In genomic region chr16:93975430-93975829, GRCm38 (mm10) we compare ENCODE assay signal across 29 mouse cellular contexts. TPM values are rescaled to one million over a fixed set of nuclear protein-coding genes. Genes with fewer than 3 reads are reported as not detected.
DNase-seq lines count a peak whose midpoint lies in the region; ATAC-seq and TF ChIP-seq lines count a peak whose summit lies in the region.
"Had no signal": no experiment of that assay in that cellular context is flagged by ENCODE, and none has a peak within 500 bp of the region (broad histone marks: within the 10 kb centered on the region; RNA-seq: fewer than 3 reads in every experiment).

No protein-coding gene starts in this region.

- H3K9ac ChIP-seq in liver, adult 2 months (ENCODE audit: low read depth, low read length), result no peak overlapping the region
- no peak overlapping the region for H3K9ac ChIP-seq in liver, embryonic 12.5 days
- no peak overlapping the region for H3K9ac ChIP-seq in ES-Bruce4 (ENCODE audit: low read depth, poor library complexity, severe bottlenecking)
- H3K9ac ChIP-seq in forebrain, embryonic 11.5 days (ENCODE audit: low read length), result no peak overlapping the region
- H3K9ac ChIP-seq: embryonic facial prominence, embryonic 13.5 days; limb, embryonic 12.5 days; liver, embryonic 13.5 days; midbrain, embryonic 12.5 days had no signal

- peak; percentile 29; the same call in 1 of the 2 replicates for TF ChIP-seq CTCF in liver, adult 2 months (IDR thresholded peaks at IDR 0.05; ENCODE audit: low read depth, low read length)
- TF ChIP-seq CTCF in ES-Bruce4 (IDR thresholded peaks at IDR 0.05; ENCODE audit: low read depth, low read length), result peak; percentile 62

- 0 out of 2 replicates have a peak, but pooled peaks cover 4% of the 10 kb centered on the region for H3K9me3 ChIP-seq in liver, embryonic 12.5 days (replicated peaks)
- H3K9me3 ChIP-seq in ES-Bruce4 (replicated peaks; ENCODE audit: control insufficient read depth, insufficient read depth, low read length, poor library complexity, severe bottlenecking), result no peaks in the 10 kb centered on the region
- H3K9me3 ChIP-seq in forebrain, embryonic 11.5 days (ENCODE audit: control insufficient read depth, low read length), result no peaks in the 10 kb centered on the region
- H3K9me3 ChIP-seq: embryonic facial prominence, embryonic 13.5 days; heart, embryonic 10.5 days; hindbrain, embryonic 10.5 days; liver, embryonic 13.5 days; midbrain, embryonic 12.5 days had no signal

- H3K27ac ChIP-seq in liver, adult 2 months (replicated peaks; ENCODE audit: insufficient read depth, low read depth, low read length), result no peak overlapping the region
- H3K27ac ChIP-seq in liver, embryonic 12.5 days, result no peak overlapping the region
- H3K27ac ChIP-seq in ES-Bruce4 (ENCODE audit: insufficient read depth, low read length), result no peak overlapping the region
- H3K27ac ChIP-seq in forebrain, embryonic 11.5 days (ENCODE audit: low read depth, low read length), result no peak overlapping the region
- H3K27ac ChIP-seq: embryonic facial prominence, embryonic 13.5 days; gastrocnemius, adult 2 months; heart, embryonic 10.5 days; hindbrain, embryonic 10.5 days; limb, embryonic 12.5 days; liver, embryonic 13.5 days; midbrain, embryonic 12.5 days had no signal

- no peak overlapping the region for H3K4me2 ChIP-seq in liver, embryonic 12.5 days
- H3K4me2 ChIP-seq in forebrain, embryonic 11.5 days (ENCODE audit: low read depth, low read length, severe bottlenecking), result no peak overlapping the region
- H3K4me2 ChIP-seq: embryonic facial prominence, embryonic 13.5 days; limb, embryonic 12.5 days; liver, embryonic 13.5 days; midbrain, embryonic 12.5 days had no signal

- TF ChIP-seq EP300 in ES-Bruce4 (IDR thresholded peaks at IDR 0.05; ENCODE audit: insufficient read depth, low read depth, low read length), result no peak

- H3K27me3 ChIP-seq in liver, adult 2 months (ENCODE audit: control insufficient read depth, insufficient read depth, low read length), result no peaks in the 10 kb centered on the region
- 0 out of 2 replicates have a peak, but pooled peaks cover 4% of the 10 kb centered on the region for H3K27me3 ChIP-seq in liver, embryonic 12.5 days (replicated peaks)
- H3K27me3 ChIP-seq in ES-Bruce4 (ENCODE audit: control insufficient read depth, insufficient read depth, low read length, poor library complexity, severe bottlenecking), result no peaks in the 10 kb centered on the region
- no peaks in the 10 kb centered on the region for H3K27me3 ChIP-seq in forebrain, embryonic 11.5 days (ENCODE audit: control insufficient read depth, insufficient read depth, low read length)
- H3K27me3 ChIP-seq: embryonic facial prominence, embryonic 13.5 days; liver, embryonic 13.5 days; Patski had no signal

- no peaks in the 10 kb centered on the region for H3K79me2 ChIP-seq in liver, adult 2 months (ENCODE audit: control insufficient read depth, insufficient read depth, low read length)

- H3K36me3 ChIP-seq in liver, adult 2 months (ENCODE audit: control insufficient read depth, insufficient read depth, low read length), result no peaks in the 10 kb centered on the region
- no peaks in the 10 kb centered on the region for H3K36me3 ChIP-seq in liver, embryonic 12.5 days
- no peaks in the 10 kb centered on the region for H3K36me3 ChIP-seq in ES-Bruce4 (ENCODE audit: control insufficient read depth, insufficient read depth, low read length, poor library complexity, severe bottlenecking)
- H3K36me3 ChIP-seq in forebrain, embryonic 11.5 days (ENCODE audit: control insufficient read depth, insufficient read depth, low read length), result no peaks in the 10 kb centered on the region
- H3K36me3 ChIP-seq: embryonic facial prominence, embryonic 13.5 days; heart, embryonic 10.5 days; hindbrain, embryonic 10.5 days; limb, embryonic 12.5 days; liver, embryonic 13.5 days; midbrain, embryonic 12.5 days had no signal

- H3K4me1 ChIP-seq in liver, adult 2 months (ENCODE audit: control insufficient read depth, insufficient read depth, low read length), result no peaks in the 10 kb centered on the region
- H3K4me1 ChIP-seq in liver, embryonic 12.5 days, result peaks cover 20% of the 10 kb centered on the region
- H3K4me1 ChIP-seq in ES-Bruce4 (ENCODE audit: control insufficient read depth, insufficient read depth, low read length), result no peaks in the 10 kb centered on the region
- H3K4me1 ChIP-seq in forebrain, embryonic 11.5 days (replicated peaks; ENCODE audit: control insufficient read depth, insufficient read depth, low read length), result no peaks in the 10 kb centered on the region; the same call in 1 of the 2 replicates

- TF ChIP-seq POLR2A in liver, adult 2 months (IDR thresholded peaks at IDR 0.05; ENCODE audit: extremely low read depth, insufficient read depth, low read length), result no peak
- TF ChIP-seq POLR2A in ES-Bruce4 (IDR thresholded peaks at IDR 0.05; ENCODE audit: insufficient read depth, low read length), result no peak

- no peak overlapping the region for H3K4me3 ChIP-seq in liver, adult 2 months (ENCODE audit: insufficient read depth, low read depth, low read length)
- no peak overlapping the region for H3K4me3 ChIP-seq in liver, embryonic 12.5 days
- H3K4me3 ChIP-seq in ES-Bruce4 (ENCODE audit: low read depth, low read length), result peak overlapping the region; percentile 54
- H3K4me3 ChIP-seq in forebrain, embryonic 11.5 days (ENCODE audit: low read depth, low read length), result no peak overlapping the region
- H3K4me3 ChIP-seq: embryonic facial prominence, embryonic 13.5 days; erythroblast, embryonic 14.5 days; gastrocnemius, adult 2 months; heart, embryonic 10.5 days; hindbrain, embryonic 10.5 days; limb, embryonic 12.5 days; liver, embryonic 13.5 days; midbrain, embryonic 12.5 days had no signal

- no peak for DNase-seq in liver, adult 2 months (ENCODE audit: extremely low read depth, low read depth, low spot score)
- DNase-seq in 416B (ENCODE audit: low read depth), result peak; percentile 13
- DNase-seq in ZHBTc4 (ENCODE audit: low read depth, low spot score), result peak; percentile 83
- DNase-seq in thymus, postnatal 4 days, result no peak
- no peak for DNase-seq in forebrain, embryonic 11.5 days (ENCODE audit: low spot score)
- DNase-seq: adrenal gland, postnatal 10 days; cerebellum, adult 2 months; cerebellum, postnatal 25 days; embryo, embryonic 11 days; gastrocnemius, adult 2 months; kidney, adult 2 months; layer of hippocampus, postnatal 36 days; liver, embryonic 13.5 days had no signal

- 79% methylated on average over 12 of the region's 12 CpGs for WGBS in liver, adult 2 months
- whole genome bisulfite sequencing in liver, embryonic 12.5 days (ENCODE audit: insufficient replicate concordance), result 75% methylated on average over 12 of the region's 12 CpGs
- WGBS in forebrain, embryonic 11.5 days, result 80% methylated on average over 12 of the region's 12 CpGs

- no peak for ATAC-seq in liver, embryonic 12.5 days
- ATAC-seq in forebrain, embryonic 11.5 days (replicated peaks; ENCODE audit: low FRiP score), result no peak
- ATAC-seq: forebrain, embryonic 14.5 days; Patski had no signal

RNA-seq across cellular contexts. Expression of gene Cldn14, which starts 33.2 kb away (rescaled TPM):
- 8.4 and 14.2 TPM in 2 replicates for total RNA-seq in liver, adult 2 months (2014; rRNA removed)
- polyA plus RNA-seq in liver, adult 2 months (2012; rRNA removed), result 37.4 and 39.5 TPM in 2 replicates
- 0.19 and 0.30 TPM in 2 replicates for polyA plus RNA-seq in liver, embryonic 12.5 days (2016; fragmentation: Nextera tagmentation; extraction: Ambion mirVana)
- polyA plus RNA-seq in ES-Bruce4 (2011; ENCODE audit: insufficient read depth, insufficient read length, low read depth, missing spikeins), result 0.42 TPM in 1 of 2 replicates, not detected in the other
- not detected in 2 replicates for polyA plus RNA-seq in forebrain, embryonic 11.5 days (2014; fragmentation: Nextera tagmentation; extraction: Ambion mirVana)
- total RNA-seq: gastrocnemius, adult 2 months; megakaryocyte progenitor cell, adult 5-6 weeks; monocyte, adult 5-6 weeks; neutrophil, adult 5-6 weeks had no signal
- polyA plus RNA-seq: C2C12; embryonic facial prominence, embryonic 13.5 days; forebrain, embryonic 14.5 days; heart, embryonic 10.5 days; heart, embryonic 16.5 days; hindbrain, embryonic 10.5 days; limb, embryonic 12.5 days; lung, embryonic 16.5 days; midbrain, embryonic 12.5 days; Patski had no signal

Comparison
In these comparisons a context has a peak if more than half of its experiments do, and no peak if none do; other contexts are left out.
1. RNA of gene Cldn14, which starts 33.2 kb away (polyA plus RNA-seq): 37.4 to 39.5 TPM in liver, adult 2 months; 0.42 TPM in ES-Bruce4, 0.19 to 0.30 TPM in liver, embryonic 12.5 days and not detected in forebrain, embryonic 11.5 days; every median in the first group is over 10 times any median in the second.
2. DNase-seq: peak in 416B (single experiment) and ZHBTc4 (single experiment); none in liver, adult 2 months (single experiment), thymus, postnatal 4 days (single experiment) and forebrain, embryonic 11.5 days (single experiment).